Mouse (Mus musculus): Measurements from ENCODE around the gene Gpcpd1.

Gpcpd1 gene

DNA sequence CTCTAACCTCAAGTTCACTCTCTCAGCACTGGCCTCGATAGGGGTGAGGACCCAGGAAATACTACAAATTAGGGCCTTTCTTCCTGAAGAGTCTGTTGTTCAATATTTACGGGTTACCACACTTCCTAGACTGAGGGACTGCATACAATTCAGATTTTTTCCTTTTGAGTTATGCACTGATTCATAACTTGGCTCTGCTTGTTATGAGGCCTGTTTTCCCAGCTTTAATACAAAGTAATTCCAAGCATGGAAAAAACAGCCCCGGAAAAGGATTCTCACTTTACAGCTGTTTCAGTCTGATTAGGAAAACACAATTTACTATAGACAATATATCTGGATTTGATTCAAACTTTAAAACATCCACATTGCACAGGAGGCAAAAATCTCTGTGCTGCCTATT is 1.5 kb downstream of the Gpcpd1 start:
- DNase-seq (ENCODE audit: low read depth, low spot score), result no peak

DNA sequence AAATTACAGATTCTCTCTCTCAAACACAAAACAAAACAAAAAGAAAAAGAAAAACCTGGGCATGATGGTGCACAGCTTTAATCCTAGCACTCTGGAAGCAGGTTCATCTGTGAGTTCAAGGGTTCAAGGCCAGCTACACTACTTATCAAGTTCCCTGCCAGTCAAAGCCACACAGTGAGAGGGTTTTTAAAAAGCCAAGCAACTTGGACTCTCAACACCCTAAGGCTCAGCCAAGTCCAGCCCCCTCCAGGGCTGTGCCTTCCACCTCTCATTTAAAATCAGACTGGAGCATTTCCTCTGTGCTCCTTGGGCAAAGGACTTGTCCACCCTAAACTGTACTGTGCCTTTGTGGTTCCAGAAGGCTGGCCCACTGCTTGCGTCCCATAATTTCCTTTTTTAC is 3.3 kb downstream of the Gpcpd1 start:
- DNase-seq (ENCODE audit: low read depth, low spot score), result no peak

DNA sequence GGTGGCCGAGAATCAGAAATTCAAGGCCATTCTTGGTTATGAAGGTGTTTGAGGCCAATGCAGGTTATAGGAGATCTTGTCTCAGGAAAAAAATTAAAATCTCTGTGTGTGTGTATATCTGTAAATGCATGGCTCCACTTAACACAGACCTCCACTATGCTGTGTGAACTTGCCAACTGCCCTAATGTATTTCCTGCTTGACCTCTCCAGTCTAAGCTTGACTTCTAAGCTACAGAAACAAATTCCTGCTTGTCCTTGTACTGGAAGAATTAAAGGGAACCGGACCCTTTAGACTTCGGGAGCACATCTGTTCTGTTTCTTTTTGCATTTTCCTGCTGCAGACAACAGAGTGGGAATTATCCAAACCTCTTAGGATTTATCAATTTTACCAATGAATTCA is 4.4 kb downstream of the Gpcpd1 start:
- no peak for DNase-seq (ENCODE audit: low read depth, low spot score)

DNA sequence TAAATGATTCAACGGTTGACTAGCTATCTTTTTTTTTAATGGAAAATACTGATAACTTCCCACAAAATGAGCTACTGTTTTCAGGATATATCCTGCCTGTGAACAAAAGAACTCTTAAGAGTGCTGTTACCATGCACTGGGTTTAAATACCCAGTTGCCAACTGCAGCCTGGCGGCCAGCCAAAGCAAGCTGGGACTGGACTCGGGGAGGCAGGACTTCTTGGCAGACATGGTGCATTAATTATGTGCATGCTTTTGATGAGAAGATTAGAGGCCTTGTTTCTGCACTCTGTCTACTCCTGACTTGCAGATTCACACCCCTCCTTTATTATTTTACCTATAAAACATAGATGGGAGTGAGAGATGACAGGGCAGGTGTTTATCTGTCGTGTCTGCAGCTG is 5.3 kb downstream of the Gpcpd1 start:
- DNase-seq (ENCODE audit: low read depth, low spot score), result no peak

DNA sequence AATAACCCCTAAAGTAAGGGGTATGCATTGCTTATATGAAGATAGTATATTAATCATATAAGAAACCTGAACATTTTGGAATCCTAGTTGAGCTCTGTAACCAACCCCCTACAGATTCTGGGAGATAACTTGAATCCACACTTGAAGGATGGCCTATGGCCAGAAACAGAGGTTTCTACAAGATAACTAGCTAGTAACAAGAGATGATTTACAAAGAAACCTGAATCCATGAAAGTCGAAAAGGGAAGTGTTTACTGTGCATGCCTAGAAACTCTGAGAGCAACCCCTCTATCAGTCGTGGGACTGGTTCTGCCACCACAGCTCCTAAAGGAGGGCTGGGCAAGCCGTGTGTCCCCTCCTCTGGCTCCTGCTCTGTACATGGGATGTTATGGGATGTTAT is 7.8 kb downstream of the Gpcpd1 start:
- no peak for DNase-seq (ENCODE audit: low read depth, low spot score)

DNA sequence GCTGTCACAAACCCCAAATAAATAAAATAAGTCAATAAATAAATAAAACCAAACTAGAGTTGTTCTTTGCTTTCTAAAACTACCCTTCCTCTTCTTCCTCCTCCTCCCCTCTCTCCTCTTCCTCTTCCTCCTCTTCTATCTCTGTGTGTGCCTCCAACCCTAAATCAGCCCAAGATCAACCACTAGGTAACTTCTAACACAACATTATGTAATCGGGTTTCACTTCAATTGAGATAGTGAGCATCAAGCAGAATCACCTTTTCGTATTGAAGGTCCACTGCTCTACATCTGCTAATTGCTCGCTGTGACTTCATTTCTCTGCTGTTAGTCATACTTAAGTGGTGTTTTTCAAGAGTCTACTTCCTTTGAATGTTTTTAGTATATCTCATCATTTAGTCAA is 8.8 kb downstream of the Gpcpd1 start:
- DNase-seq (ENCODE audit: low read depth, low spot score), result peak; percentile 37

DNA sequence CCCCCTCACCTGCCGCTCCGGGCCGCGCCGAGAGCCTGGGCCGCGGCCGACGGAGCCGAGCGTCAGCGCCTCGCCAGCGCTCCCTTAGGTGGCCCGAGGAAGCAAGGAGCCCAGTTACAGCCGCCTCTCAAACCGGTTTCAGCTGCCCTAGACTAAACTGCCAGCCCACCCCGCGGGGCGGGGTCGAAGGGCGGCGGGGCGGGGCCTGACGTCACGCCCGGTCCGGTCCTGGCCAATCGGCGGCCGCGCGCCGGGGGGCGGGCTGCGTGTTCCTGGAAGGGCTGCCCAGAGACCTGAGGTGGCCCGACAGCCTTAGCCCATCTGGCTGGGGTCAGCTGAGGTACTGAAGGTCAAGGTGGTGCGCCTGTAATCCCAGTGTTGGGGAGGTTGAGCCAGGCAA is 9.5 kb downstream of the Gpcpd1 start:
- DNase-seq (ENCODE audit: low read depth, low spot score), result peak; percentile 96

DNA sequence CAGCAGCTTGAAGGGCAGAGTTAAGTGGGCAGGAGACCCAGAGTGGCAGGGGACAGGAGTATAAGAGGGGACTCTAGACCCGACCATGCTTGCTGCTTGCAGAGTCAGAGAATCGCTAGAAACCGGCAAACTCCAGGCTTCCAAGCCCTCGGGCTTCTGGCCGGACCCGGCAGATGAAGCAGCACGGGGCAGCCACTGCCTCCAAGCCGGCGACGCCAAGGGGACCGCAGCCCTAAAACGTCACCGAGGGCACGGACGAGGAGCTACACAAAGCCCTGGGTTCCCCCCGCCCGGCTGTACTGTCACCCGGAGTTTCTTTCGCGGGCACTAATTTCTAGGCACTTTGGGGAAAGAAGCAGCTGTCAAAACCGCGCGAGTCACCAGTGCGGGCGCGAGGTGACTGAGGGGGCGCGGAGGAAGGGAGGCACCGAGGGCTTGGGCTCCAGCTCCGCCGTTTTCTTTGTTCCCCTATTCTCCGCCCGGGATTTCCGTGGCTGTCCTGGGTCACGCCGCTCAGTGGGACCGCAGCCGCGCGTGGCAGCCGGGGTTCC is 10.0 kb downstream of the Gpcpd1 start:
- no peak for DNase-seq (ENCODE audit: low read depth, low spot score)

DNA sequence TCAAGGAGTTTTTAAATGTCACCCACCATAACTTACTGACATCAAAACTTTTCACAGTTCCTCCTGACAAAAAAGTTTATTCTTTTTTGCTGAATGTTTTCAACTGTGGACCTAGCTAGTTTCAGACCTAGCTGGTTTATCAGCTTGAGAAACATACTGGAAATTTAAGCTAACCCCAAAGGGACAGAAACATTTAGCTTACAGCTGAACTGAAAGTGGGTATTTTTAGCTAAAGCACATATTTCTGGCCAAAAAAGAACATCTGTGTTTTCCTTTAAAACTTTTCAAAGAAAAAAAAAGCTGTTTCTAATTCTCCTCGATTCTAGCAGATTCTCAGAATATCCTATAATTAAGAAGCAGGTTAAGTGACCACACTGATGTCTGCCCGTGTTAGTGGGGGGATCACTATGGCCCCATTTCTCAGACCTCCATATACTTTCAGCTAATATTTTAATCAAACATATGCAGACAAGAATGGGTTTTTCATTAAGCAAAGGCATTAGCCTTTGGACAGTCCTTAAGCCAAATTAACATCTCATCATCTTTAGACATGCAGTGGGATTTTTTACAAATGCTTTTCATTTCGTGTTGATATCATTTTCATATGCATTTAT is 10.9 kb downstream of the Gpcpd1 start:
- DNase-seq (ENCODE audit: low read depth, low spot score), result no peak

DNA sequence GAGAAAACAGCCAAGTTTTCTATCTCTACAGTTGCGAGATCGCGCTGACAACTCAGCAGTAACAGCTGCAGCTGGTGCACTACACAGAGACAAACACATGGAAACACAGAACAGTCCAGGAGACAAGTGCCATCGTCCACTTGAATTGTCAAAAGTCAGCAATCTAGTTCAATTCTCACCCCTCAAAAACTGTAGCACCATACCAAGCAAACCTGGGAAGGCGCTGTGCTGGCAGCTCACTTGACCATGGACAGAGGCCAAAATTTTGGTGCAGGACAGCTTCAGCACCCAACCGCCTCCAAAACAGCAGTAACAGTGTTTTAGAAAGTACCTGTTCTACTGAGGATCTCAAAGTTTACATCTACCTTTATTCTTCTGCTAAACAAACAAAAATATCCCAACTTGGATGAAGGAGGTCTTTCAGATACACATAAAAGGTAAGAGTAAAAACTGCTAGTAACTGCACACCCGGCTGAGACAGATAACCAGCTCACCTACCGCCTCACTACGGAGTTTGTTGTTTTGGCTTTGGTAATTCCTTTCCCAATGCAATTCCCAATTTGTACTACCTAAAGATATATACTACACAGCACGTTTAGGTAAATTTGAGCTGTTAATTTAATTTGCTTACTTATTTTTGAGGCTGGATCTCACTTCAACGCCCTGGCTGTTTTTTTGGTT is 11.6 kb downstream of the Gpcpd1 start:
- DNase-seq (ENCODE audit: low read depth, low spot score), result no peak

DNA sequence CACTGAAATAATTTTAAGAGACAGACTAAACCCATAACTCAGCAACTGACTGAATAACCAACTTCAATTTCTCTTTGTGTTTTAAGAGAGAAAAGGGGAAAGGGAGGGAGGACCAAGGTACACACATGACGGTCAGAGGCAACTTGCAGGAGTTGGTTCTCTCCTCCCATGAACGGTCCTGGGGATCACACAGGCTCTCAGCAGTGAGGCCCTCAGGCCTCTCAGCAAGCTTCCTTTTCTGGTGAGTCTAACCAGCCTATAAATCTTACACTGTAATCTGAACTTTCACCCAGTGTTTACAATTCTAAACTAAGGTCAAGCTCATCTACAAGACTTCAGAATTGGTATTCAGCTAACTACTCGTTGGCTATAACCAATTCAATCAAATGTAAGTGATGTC is 12.3 kb downstream of the Gpcpd1 start:
- DNase-seq (ENCODE audit: low read depth, low spot score), result no peak

DNA sequence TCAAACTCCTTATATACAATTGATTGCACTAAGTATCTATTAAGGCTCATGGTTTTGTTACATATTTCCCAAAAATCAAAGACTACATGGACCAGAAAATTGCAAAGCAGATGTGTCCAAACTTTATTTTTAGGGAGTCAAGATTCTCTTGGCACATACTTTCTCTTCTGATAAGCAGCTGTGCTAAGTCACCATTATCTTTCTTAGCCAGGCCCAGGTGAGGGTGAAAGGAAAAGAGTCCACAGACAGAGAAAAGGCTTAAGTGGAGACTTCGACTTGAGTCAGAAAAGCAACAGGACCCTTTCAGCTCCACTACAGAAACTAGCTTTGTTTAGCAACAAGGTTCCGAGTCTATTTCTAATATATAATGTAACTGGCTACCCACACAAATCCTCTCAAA is 14.2 kb downstream of the Gpcpd1 start:
- no peak for DNase-seq (ENCODE audit: low read depth, low spot score)

DNA sequence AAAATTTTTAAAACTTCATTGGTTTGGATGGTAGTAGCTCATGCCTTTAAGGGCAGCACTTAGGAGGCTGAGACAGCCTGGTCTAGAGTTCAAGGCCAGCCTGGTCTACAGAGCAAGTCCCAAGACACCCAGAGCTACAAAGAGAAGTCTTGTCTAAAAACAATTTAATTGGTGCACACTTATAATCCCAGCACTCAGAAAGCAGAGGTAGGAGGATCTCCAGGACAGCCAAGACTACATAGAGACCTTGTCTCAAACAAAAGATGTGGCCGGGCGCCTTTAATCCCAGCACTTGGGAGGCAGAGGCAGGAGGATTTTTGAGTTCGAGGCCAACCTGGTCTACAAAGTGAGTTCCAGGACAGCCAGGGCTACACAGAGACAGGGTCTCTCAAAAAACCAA is 14.9 kb downstream of the Gpcpd1 start:
- no peak for DNase-seq (ENCODE audit: low read depth, low spot score)

DNA sequence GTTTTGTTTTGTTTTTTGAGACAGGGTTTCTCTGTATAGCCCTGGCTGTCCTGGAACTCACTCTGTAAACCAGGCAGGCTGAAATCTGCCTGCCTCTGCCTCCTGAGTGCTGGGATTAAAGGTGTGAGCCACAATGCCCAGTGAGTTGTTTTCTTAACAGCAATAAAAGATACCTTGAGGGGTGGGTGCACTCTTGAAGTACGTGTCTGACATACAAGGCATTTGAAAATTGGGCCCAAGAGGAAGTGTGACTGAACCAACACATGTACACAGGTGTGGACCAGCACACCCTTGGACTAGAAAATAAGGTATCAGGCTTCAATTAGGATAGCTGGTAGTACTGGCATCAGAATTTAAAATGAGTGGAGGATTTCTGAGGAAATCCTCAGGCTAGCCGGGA is 16.2 kb downstream of the Gpcpd1 start:
- no peak for DNase-seq (ENCODE audit: low read depth, low spot score)

DNA sequence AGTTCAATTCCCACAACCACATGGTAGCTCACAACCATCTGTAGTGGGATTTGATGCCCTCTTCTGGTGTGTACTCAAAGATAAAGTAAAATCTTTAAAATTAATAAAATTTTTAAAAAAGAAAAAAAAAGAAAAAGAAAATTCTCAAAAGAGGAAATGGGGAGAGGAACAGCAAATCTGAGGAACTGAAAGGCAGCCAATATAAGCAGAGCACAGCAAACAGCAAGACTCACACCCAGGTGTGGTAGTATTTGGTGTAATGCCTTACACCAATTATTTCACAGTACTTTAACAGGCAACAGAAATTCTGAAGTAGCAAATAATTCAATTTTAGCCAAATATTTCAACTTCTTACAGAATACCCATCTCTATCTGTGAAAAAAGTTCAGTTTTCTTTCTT is 16.7 kb downstream of the Gpcpd1 start:
- DNase-seq (ENCODE audit: low read depth, low spot score), result no peak

DNA sequence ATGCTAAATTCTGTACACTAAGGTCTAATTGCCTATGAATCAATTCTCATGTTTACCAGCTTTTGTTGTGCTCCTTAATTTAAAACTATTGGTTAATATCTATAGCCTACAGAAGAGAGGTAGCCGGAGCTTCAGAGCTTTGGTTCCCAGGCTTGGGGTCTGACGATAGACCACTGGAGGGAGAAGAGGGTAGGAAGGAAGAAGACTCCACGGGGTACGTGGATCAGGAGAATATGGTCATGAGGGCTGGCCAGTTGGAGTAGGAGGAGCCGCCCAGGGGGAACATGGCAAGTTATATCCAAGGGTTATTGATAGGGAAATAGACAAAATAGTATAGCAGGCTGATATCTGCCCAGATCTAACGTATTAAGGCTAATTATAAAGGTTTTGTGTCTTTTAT is 17.8 kb downstream of the Gpcpd1 start:
- no peak for DNase-seq (ENCODE audit: low read depth, low spot score)

DNA sequence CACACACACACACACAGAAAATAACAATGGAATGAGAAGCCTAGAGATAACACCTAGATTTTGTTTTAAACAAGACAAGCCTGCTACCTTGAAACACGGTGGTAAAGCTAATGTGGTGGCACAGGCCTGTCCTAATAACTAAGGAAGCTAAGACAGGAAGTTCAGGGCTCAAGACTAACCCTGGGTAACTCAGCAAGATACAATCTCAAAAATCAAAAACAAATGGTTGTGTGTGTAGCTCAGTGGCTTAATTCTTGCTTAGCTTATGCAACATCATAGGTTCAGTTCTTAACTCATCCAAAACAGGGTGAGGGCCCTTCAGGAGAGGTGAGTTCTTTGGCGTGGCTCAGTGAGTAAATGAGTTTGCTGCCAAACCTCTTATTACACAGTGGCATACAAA is 20.1 kb downstream of the Gpcpd1 start:
- no peak for DNase-seq (ENCODE audit: low read depth, low spot score)

DNA sequence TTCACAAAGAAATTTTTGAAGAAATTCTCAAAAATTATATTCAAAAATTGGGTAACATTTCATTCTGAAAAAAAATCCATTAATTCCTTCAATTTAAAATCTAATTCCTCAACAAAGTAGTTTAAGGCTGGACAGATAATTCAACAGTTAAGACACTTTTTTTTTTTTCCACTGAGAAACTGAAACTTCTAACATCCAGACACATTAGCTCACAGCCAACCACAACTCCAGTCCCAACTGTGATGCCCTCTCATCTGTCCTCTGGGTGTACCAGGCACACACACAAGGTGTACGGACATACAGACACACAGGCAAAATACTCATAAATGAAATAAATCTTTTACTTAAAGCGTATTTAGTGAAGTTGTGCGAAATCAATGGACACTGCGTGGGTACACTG is 25.7 kb downstream of the Gpcpd1 start:
- no peak for DNase-seq (ENCODE audit: low read depth, low spot score)

DNA sequence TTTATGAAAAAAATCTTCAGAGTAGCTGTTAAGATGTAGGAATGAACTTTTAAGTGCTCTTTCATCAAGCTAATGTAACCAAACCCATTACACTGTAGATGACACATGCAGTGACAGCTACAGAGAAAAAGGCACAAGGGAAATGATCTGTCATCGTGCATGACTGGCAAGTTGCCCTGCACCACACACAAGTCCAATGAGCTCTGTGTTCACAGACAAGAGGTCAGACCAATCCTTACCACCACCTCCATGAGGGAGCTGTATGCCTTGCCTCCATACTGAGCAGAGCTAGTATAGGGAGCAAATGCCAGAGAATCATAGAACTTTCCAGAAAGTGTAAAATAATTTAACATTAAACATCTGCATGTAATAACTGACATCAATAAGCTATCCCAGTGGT is 59.7 kb downstream of the Gpcpd1 start:
- DNase-seq (ENCODE audit: low read depth, low spot score), result no peak

DNA sequence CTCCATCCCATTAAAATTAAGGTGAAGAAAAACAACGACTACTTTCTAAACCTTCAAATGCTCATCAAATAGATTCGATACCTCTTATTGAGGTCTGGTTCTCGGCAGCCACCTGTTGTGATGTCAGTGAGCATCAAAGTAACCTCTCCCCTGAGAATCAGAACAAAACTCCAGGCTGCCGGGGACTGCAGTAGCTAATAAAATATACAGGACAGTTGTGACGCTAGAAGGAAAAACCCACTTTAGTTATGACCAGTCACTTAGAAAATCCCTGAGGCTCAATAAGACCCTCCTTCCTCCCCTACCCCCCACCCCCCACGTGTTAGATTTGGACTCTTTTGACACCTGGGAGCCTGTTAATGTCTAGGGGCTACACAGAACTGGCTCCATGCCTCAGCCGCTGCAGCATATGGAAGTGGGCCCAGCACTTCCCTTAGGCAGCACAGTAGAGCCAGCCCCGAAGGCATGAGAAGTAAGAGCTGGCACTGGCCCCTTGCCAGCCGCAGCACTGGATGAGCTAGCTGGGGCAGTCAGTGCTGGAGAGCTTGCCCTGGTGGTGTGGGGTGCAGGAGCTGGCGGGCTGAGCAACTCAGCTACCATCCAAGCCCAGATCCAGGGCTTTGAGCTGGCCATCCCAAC is 60.5 kb downstream of the Gpcpd1 start:
- DNase-seq (ENCODE audit: low read depth, low spot score), result no peak

DNA sequence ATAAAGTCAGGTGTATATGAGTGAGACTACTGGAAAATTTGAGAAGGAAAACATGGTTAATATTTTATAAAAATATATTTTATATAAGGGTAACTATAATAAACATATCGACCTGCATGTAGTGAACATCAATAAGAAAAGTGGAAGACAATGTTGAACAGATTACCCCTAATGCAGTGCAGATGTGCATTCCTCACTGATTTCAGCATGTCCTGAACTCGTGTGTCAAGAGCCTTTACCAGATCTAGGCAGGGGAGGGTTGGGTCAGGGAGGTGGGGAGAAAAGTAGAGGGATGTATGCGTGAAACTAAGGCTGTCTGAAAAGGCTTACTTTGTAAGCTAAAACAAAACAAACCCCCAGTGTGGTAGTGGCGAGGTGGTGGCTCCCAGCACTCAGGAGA is 61.4 kb downstream of the Gpcpd1 start:
- no peak for DNase-seq (ENCODE audit: low read depth, low spot score)

DNA sequence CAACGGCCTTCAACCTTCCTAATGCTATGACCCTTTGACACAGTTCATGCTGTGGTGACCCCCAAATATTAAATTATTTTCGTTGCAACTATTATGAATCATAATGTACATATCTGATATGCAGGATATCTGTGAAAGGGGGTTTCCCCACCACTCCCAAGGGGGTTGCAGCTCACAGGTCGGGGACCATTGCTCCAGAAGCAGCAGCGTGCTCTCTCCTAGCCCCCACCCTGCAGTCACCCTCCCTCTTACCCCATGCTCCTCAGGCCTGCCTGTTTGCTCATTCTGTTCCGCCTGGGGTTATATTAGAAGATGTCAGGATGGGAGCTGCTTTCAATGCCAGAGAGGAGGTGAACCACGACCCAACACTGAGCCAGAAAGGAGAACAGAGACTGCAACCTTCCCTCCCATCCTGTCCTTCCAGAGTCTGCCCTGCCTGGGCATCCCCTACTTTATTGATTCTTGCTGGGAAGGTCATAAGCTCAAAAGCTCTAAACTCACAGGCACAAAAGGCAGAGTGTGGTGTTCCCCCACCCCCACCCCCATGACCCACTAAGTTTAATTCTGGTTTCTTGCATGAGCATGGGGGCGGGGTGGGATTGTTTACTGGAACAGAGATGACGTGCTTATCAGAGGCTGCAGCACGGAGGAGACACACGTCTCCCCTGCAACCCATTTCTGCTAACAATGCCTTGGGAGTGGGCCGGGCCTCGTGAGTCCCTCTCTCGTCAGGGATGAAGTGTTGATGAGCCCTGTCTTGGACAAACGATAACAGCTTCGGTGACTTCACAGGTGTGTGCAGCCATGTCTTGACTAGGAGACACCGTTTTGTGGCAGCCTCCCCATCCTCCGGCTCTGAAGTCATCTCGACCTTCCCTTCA is 69.3 kb downstream of the Gpcpd1 start:
- no peak for DNase-seq (ENCODE audit: low read depth, low spot score)

Data from CD4-positive helper T cell, adult 2 months (primary cell).